Mouse (Mus musculus): ENCODE results near the gene Acot10. TPM values are rescaled to one million over a fixed set of nuclear protein-coding genes. Genes with fewer than 3 reads are reported as not detected.
A peak's percentile ranks its signal among the peaks of the same experiment; 100 is the strongest.
"Not testable (repeated sequence)": the region's sequence is repeated elsewhere in the genome, so short reads cannot be mapped to it uniquely, and the experiment has no call there.

Acot10 gene
- 0.53 and 0.63 TPM in 2 replicates for polyA plus RNA-seq (2014; fragmentation: Nextera tagmentation; extraction: Ambion mirVana)

- WGBS: 94% methylated on average over 10 of the region's 10 CpGs
- Histone ChIP-seq H3K9ac (replicated peaks; ENCODE audit: low read length) (no peak within 1 kb of the TSS), H3K4me2 (ENCODE audit: low read length) (no peak within 1 kb of the TSS), H3K27me3 (ENCODE audit: control insufficient read depth, insufficient read depth, low read length) (no peaks in the 10 kb centered on the region), H3K9me3 (ENCODE audit: control insufficient read depth, low read length) (no peaks in the 10 kb centered on the region), H3K36me3 (ENCODE audit: control insufficient read depth, insufficient read depth, low read length) (no peaks in the 10 kb centered on the region), H3K4me3 (replicated peaks; ENCODE audit: low read depth, low read length) (no peak within 1 kb of the TSS), H3K27ac (replicated peaks; ENCODE audit: low read depth, low read length) (no peak within 1 kb of the TSS), H3K4me1 (ENCODE audit: control insufficient read depth, insufficient read depth, low read length) (no peaks in the 10 kb centered on the region)
- no peak for ATAC-seq (ENCODE audit: low FRiP score, low TSS enrichment)
- DNase-seq: no peak
Measured at GRCm38 (mm10) chr15:20666650-20667049, at the start of gene Acot10. Gene Acot10, minus strand, starts transcription at chr15:20666750.

- H3K9me3 ChIP-seq (ENCODE audit: control insufficient read depth, low read length): no peaks in the 10 kb centered on the region
- no peaks in the 10 kb centered on the region for H3K27me3 ChIP-seq (ENCODE audit: control insufficient read depth, insufficient read depth, low read length)
- 63% methylated on average over 4 of the region's 4 CpGs for WGBS
- no peak overlapping the region for H3K4me2 ChIP-seq (ENCODE audit: low read length)
- no peaks in the 10 kb centered on the region for H3K36me3 ChIP-seq (ENCODE audit: control insufficient read depth, insufficient read depth, low read length)
- no peak for ATAC-seq (ENCODE audit: low FRiP score, low TSS enrichment)
- H3K27ac ChIP-seq (replicated peaks; ENCODE audit: low read depth, low read length): no peak overlapping the region
- no peak for DNase-seq
- H3K4me3 ChIP-seq (replicated peaks; ENCODE audit: low read depth, low read length): no peak overlapping the region
- no peaks in the 10 kb centered on the region for H3K4me1 ChIP-seq (ENCODE audit: control insufficient read depth, insufficient read depth, low read length)
- no peak overlapping the region for H3K9ac ChIP-seq (replicated peaks; ENCODE audit: low read length)
Measured at GRCm38 (mm10) chr15:20711859-20712258, 45.3 kb upstream of the Acot10 start.

GRCm38 (mm10) chr15:20696229-20696628 is 29.7 kb upstream of the Acot10 start:
- Histone ChIP-seq H3K4me3 (replicated peaks; ENCODE audit: low read depth, low read length) (no peak overlapping the region), H3K9ac (replicated peaks; ENCODE audit: low read length) (no peak overlapping the region), H3K4me1 (ENCODE audit: control insufficient read depth, insufficient read depth, low read length) (no peaks in the 10 kb centered on the region), H3K4me2 (ENCODE audit: low read length) (no peak overlapping the region), H3K27ac (replicated peaks; ENCODE audit: low read depth, low read length) (no peak overlapping the region), H3K36me3 (ENCODE audit: control insufficient read depth, insufficient read depth, low read length) (no peaks in the 10 kb centered on the region), H3K27me3 (ENCODE audit: control insufficient read depth, insufficient read depth, low read length) (no peaks in the 10 kb centered on the region), H3K9me3 (ENCODE audit: control insufficient read depth, low read length) (no peaks in the 10 kb centered on the region)
- ATAC-seq (ENCODE audit: low FRiP score, low TSS enrichment): no peak
- WGBS: 79% methylated on average over 5 of the region's 5 CpGs
- DNase-seq: no peak

- Histone ChIP-seq H3K9me3 (ENCODE audit: control insufficient read depth, low read length) (no peaks in the 10 kb centered on the region), H3K27me3 (ENCODE audit: control insufficient read depth, insufficient read depth, low read length) (no peaks in the 10 kb centered on the region), H3K36me3 (ENCODE audit: control insufficient read depth, insufficient read depth, low read length) (no peaks in the 10 kb centered on the region), H3K4me1 (ENCODE audit: control insufficient read depth, insufficient read depth, low read length) (no peaks in the 10 kb centered on the region), H3K4me2 (ENCODE audit: low read length) (no peak overlapping the region), H3K4me3 (replicated peaks; ENCODE audit: low read depth, low read length) (no peak overlapping the region), H3K27ac (replicated peaks; ENCODE audit: low read depth, low read length) (no peak overlapping the region), H3K9ac (replicated peaks; ENCODE audit: low read length) (no peak overlapping the region)
- ATAC-seq (ENCODE audit: low FRiP score, low TSS enrichment): no peak
- no peak for DNase-seq
- WGBS: 69% methylated on average over 5 of the region's 5 CpGs
Measured at GRCm38 (mm10) chr15:20684200-20684599, 17.6 kb upstream of the Acot10 start.

- no peak overlapping the region for H3K4me3 ChIP-seq (replicated peaks; ENCODE audit: low read depth, low read length)
- H3K36me3 ChIP-seq (ENCODE audit: control insufficient read depth, insufficient read depth, low read length): no peaks in the 10 kb centered on the region
- no peaks in the 10 kb centered on the region for H3K27me3 ChIP-seq (ENCODE audit: control insufficient read depth, insufficient read depth, low read length)
- no peak overlapping the region for H3K27ac ChIP-seq (replicated peaks; ENCODE audit: low read depth, low read length)
- WGBS: 49% methylated on average over 2 of the region's 2 CpGs
- no peak; the same call in 1 of the 2 replicates for ATAC-seq (ENCODE audit: low FRiP score, low TSS enrichment)
- H3K9ac ChIP-seq (replicated peaks; ENCODE audit: low read length): no peak overlapping the region
- H3K4me2 ChIP-seq (ENCODE audit: low read length): no peak overlapping the region
- no peaks in the 10 kb centered on the region for H3K4me1 ChIP-seq (ENCODE audit: control insufficient read depth, insufficient read depth, low read length)
- DNase-seq: peak; percentile 18
- H3K9me3 ChIP-seq (ENCODE audit: control insufficient read depth, low read length): no peaks in the 10 kb centered on the region
Measured at GRCm38 (mm10) chr15:20682719-20683118, 16.2 kb upstream of the Acot10 start.

- H3K4me2 ChIP-seq (ENCODE audit: low read length); ATAC-seq (ENCODE audit: low FRiP score, low TSS enrichment); H3K9ac ChIP-seq (replicated peaks; ENCODE audit: low read length); H3K27me3 ChIP-seq (ENCODE audit: control insufficient read depth, insufficient read depth, low read length); H3K36me3 ChIP-seq (ENCODE audit: control insufficient read depth, insufficient read depth, low read length); H3K27ac ChIP-seq (replicated peaks; ENCODE audit: low read depth, low read length); H3K4me1 ChIP-seq (ENCODE audit: control insufficient read depth, insufficient read depth, low read length); DNase-seq; H3K9me3 ChIP-seq (ENCODE audit: control insufficient read depth, low read length); H3K4me3 ChIP-seq (replicated peaks; ENCODE audit: low read depth, low read length): not testable (repeated sequence)
- 72% methylated on average over 2 of the region's 2 CpGs for WGBS
Measured at GRCm38 (mm10) chr15:20669507-20669906, 3.0 kb upstream of the Acot10 start.

GRCm38 (mm10) chr15:20667989-20668388 is 1.4 kb upstream of the Acot10 start:
- ATAC-seq (ENCODE audit: low FRiP score, low TSS enrichment): no peak
- Histone ChIP-seq H3K4me3 (replicated peaks; ENCODE audit: low read depth, low read length) (no peak overlapping the region), H3K9ac (replicated peaks; ENCODE audit: low read length) (no peak overlapping the region), H3K36me3 (ENCODE audit: control insufficient read depth, insufficient read depth, low read length) (no peaks in the 10 kb centered on the region), H3K27me3 (ENCODE audit: control insufficient read depth, insufficient read depth, low read length) (no peaks in the 10 kb centered on the region), H3K4me1 (ENCODE audit: control insufficient read depth, insufficient read depth, low read length) (no peaks in the 10 kb centered on the region), H3K4me2 (ENCODE audit: low read length) (no peak overlapping the region), H3K27ac (replicated peaks; ENCODE audit: low read depth, low read length) (no peak overlapping the region), H3K9me3 (ENCODE audit: control insufficient read depth, low read length) (no peaks in the 10 kb centered on the region)
- 65% methylated on average over 1 of the region's 1 CpGs for WGBS
- DNase-seq: no peak

GRCm38 (mm10) chr15:20667350-20667749 is 800 bp upstream of the Acot10 start:
- Histone ChIP-seq H3K27me3 (ENCODE audit: control insufficient read depth, insufficient read depth, low read length) (no peaks in the 10 kb centered on the region), H3K4me1 (ENCODE audit: control insufficient read depth, insufficient read depth, low read length) (no peaks in the 10 kb centered on the region), H3K9ac (replicated peaks; ENCODE audit: low read length) (no peak overlapping the region), H3K27ac (replicated peaks; ENCODE audit: low read depth, low read length) (no peak overlapping the region), H3K9me3 (ENCODE audit: control insufficient read depth, low read length) (no peaks in the 10 kb centered on the region), H3K36me3 (ENCODE audit: control insufficient read depth, insufficient read depth, low read length) (no peaks in the 10 kb centered on the region), H3K4me2 (ENCODE audit: low read length) (no peak overlapping the region), H3K4me3 (replicated peaks; ENCODE audit: low read depth, low read length) (no peak overlapping the region)
- no peak for ATAC-seq (ENCODE audit: low FRiP score, low TSS enrichment)
- no peak for DNase-seq

- no peak overlapping the region for H3K27ac ChIP-seq (replicated peaks; ENCODE audit: low read depth, low read length)
- H3K9me3 ChIP-seq (ENCODE audit: control insufficient read depth, low read length): no peaks in the 10 kb centered on the region
- no peaks in the 10 kb centered on the region for H3K27me3 ChIP-seq (ENCODE audit: control insufficient read depth, insufficient read depth, low read length)
- H3K4me1 ChIP-seq (ENCODE audit: control insufficient read depth, insufficient read depth, low read length): no peaks in the 10 kb centered on the region
- no peaks in the 10 kb centered on the region for H3K36me3 ChIP-seq (ENCODE audit: control insufficient read depth, insufficient read depth, low read length)
- DNase-seq: no peak
- WGBS: 78% methylated on average over 2 of the region's 2 CpGs
- ATAC-seq (ENCODE audit: low FRiP score, low TSS enrichment): no peak
- no peak overlapping the region for H3K4me3 ChIP-seq (replicated peaks; ENCODE audit: low read depth, low read length)
- no peak overlapping the region for H3K9ac ChIP-seq (replicated peaks; ENCODE audit: low read length)
- no peak overlapping the region for H3K4me2 ChIP-seq (ENCODE audit: low read length)
Measured at GRCm38 (mm10) chr15:20660221-20660620, 6.3 kb downstream of the Acot10 start.
